ENCODE assay signal across 13 mouse cellular contexts in genomic region chr4:3165046-3165445, GRCm38 (mm10). TPM values are rescaled to one million over a fixed set of nuclear protein-coding genes. Genes with fewer than 3 reads are reported as not detected.
DNase-seq lines count a peak whose midpoint lies in the region; ATAC-seq lines count a peak whose summit lies in the region.
"Had no signal": no experiment of that assay in that cellular context is flagged by ENCODE, and none has a peak within 500 bp of the region (broad histone marks: within the 10 kb centered on the region; RNA-seq: fewer than 3 reads in every experiment).

No protein-coding gene starts in this region.

- intact Hi-C loops in left cerebral cortex, postnatal 4 days (cut with DNase I), result no loop called here
- intact Hi-C loops in left cerebral cortex, postnatal 25 days (cut with DNase I), result no loop called here

- peak; percentile 27 to 59 for DNase-seq in cerebellum, postnatal 4 days (ENCODE audit: low spot score in 2 of 2)
- DNase-seq in cerebellum, adult 11-12 months, result no peak
- peak; percentile 31 for DNase-seq in left cerebral cortex, postnatal 4 days
- no peak for DNase-seq in left cerebral cortex, postnatal 25 days (ENCODE audit: low spot score in 2 of 2)
- DNase-seq in urinary bladder, postnatal 25 days (ENCODE audit: low spot score), result peak; percentile 26
- DNase-seq in urinary bladder, postnatal 36 days (ENCODE audit: low spot score in 2 of 2), result no peak
- no peak for DNase-seq in adipocyte (ENCODE audit: low spot score)
- DNase-seq: lung, adult 2 months had no signal

- no peak for ATAC-seq in activated CD4-positive, CD25-positive, alpha-beta regulatory T cell, adult 4 months
- ATAC-seq: hindbrain, embryonic 16.5 days had no signal

RNA-seq across cellular contexts. Expression of gene Vmn1r2, which starts 2.1 kb away (rescaled TPM):
- total RNA-seq in left cerebral cortex, postnatal 4 days (2021), result not detected
- not detected for total RNA-seq in left cerebral cortex, postnatal 25 days (2021)
- not detected for polyA plus RNA-seq in activated CD4-positive, CD25-positive, alpha-beta regulatory T cell, adult 4 months (2017; shearing (Covaris generic))
- total RNA-seq: layer of hippocampus, postnatal 25 days had no signal
- polyA plus RNA-seq: hindbrain, embryonic 16.5 days; lung, adult 2 months; neural tube, embryonic 11.5 days; spleen, adult 2 months had no signal

RNA-seq across cellular contexts. Expression of gene Vmn1r3, which starts 20.1 kb away (rescaled TPM):
- not detected for total RNA-seq in left cerebral cortex, postnatal 4 days (2021)
- not detected for total RNA-seq in left cerebral cortex, postnatal 25 days (2021)
- polyA plus RNA-seq in activated CD4-positive, CD25-positive, alpha-beta regulatory T cell, adult 4 months (2017; shearing (Covaris generic)), result not detected
- total RNA-seq: layer of hippocampus, postnatal 25 days had no signal
- polyA plus RNA-seq: hindbrain, embryonic 16.5 days; lung, adult 2 months; neural tube, embryonic 11.5 days; spleen, adult 2 months had no signal

Comparison
In these comparisons a context has a peak if more than half of its experiments do, and no peak if none do; other contexts are left out.
1. DNase-seq: peak in cerebellum, postnatal 4 days (2 of 2), left cerebral cortex, postnatal 4 days (single experiment) and urinary bladder, postnatal 25 days (single experiment); none in cerebellum, adult 11-12 months (single experiment), left cerebral cortex, postnatal 25 days (0 of 2), urinary bladder, postnatal 36 days (0 of 2) and adipocyte (single experiment).